21 mouse cellular contexts compared by ENCODE assay signal in the genomic region with DNA sequence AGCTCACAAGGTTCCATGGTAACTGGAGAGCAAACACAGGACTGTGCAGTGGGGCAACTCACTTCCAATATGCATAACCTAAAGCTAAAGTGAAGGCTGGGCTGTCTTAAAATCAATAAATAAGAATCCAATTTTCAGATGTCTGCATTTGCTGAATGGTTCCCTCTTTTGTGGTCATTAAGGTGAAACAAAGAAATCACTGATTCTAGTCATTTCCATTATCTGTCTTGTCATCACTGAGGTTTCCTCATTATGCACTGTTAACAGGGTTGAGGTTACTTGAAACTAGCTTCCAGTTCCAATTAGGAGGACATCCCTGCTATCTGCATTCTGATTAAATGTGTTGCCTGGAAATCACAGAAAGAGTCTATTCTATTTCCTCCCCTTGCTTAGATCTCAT.
"Had no signal": no experiment of that assay in that cellular context is flagged by ENCODE, and none has a peak within 500 bp of the region (broad histone marks: within the 10 kb centered on the region; RNA-seq: fewer than 3 reads in every experiment).

No protein-coding gene starts in this region.

- H3K27ac ChIP-seq: intestine, embryonic 15.5 days; kidney, embryonic 15.5 days; limb, embryonic 12.5 days; limb, embryonic 15.5 days; liver, embryonic 13.5 days; macrophage; midbrain, embryonic 12.5 days; neural tube, embryonic 13.5 days; stomach, embryonic 15.5 days had no signal

- H3K4me3 ChIP-seq: intestine, embryonic 15.5 days; kidney, embryonic 15.5 days; limb, embryonic 12.5 days; limb, embryonic 15.5 days; liver, embryonic 13.5 days; midbrain, embryonic 12.5 days; myocyte; neural tube, embryonic 13.5 days; stomach, embryonic 15.5 days had no signal

- DNase-seq: kidney, adult 11 months; kidney, adult 8-10 months; kidney, postnatal 10 days; kidney, postnatal 36 days; layer of hippocampus, adult 9-11 months; left cerebral cortex, postnatal 4 days; liver, embryonic 13.5 days; lung, adult 2 months; right cerebral cortex, adult 18-20 months; right cerebral cortex, postnatal 25 days; spleen, adult 18-20 months; thymus, postnatal 25 days had no signal
